Mouse (Mus musculus) CH12F3 (cell line): Measurements from ENCODE around the gene Gm28897.
"Not testable (repeated sequence)": the region's sequence is repeated elsewhere in the genome, so short reads cannot be mapped to it uniquely, and the experiment has no call there.

Source experiments
- in situ Hi-C: fragments of 300-500 bp; cut with MboI; formaldehyde crosslinking; loops from 2 replicates; pipeline ENCODE4 v1.14.3; 2020; ENCODE audit warnings: low sequenced_read_pairs

Gene Gm28897

DNA sequence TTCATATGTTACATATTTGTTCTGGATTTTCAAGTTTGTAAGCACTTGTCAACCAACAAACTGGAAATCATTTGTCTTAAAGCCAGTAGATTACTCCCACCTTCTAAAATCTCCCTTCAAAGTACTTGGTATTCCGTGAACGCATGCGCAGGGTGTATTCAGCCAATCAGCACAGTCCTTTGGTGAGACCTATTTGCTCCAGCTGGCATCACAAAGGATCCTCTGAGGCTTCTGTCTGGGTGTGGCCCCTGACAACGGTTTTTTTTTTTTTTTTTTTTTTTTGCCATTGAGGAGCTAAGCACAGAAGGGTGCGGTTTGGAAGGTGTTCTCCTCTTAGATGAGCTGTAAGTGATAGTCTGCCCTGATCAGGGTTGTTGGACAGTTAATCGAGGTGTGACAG lies at the start of gene Gm28897:
Gm28897 (plus strand) TSS at position 301 of the 400 bp plus-strand sequence.
- in situ Hi-C loops = not testable (repeated sequence)
